Mouse (Mus musculus) liver, postnatal 0 days (tissue): Measurements from ENCODE around the gene Med16.

Experiments used
- CTCF ChIP-seq: sonication (generic); IDR thresholded peaks from 2 replicates; pipeline ENCODE4 v1.5.1; 2016; ENCODE audit warnings: antibody characterized with exemption, low read depth
- EP300 ChIP-seq: IDR thresholded peaks from 2 replicates; pipeline ENCODE4 v1.6.1; 2016; ENCODE audit warnings: antibody characterized with exemption, low read depth, mild to moderate bottlenecking

- TF ChIP-seq CTCF: no peak
- no peak for TF ChIP-seq EP300
Observed at GRCm38 (mm10) chr10:79886054-79886453, 22.7 kb downstream of the Med16 start, which contains the start of gene Elane.
